Mouse (Mus musculus) effector memory CD4-positive, alpha-beta T cell, adult 5 months (primary cell): ENCODE data around the gene Defb47. TPM values are rescaled to one million over a fixed set of nuclear protein-coding genes. Genes with fewer than 3 reads are reported as not detected.

Experiments used
- polyA plus RNA-seq: library from polyadenylated mRNA; unstranded; fragments of 100-300 nt; shearing (Covaris generic); gene quantifications from one replicate; pipeline ENCODE4 v1.2.1, GENCODE M21; 2017

The Defb47 gene
- polyA plus RNA-seq, result not detected

GRCm38 (mm10) chr14:62997777-62998176, at the start of gene Defb47:
Gene Defb47 (plus strand): TSS chr14:62998077.

GRCm38 (mm10) chr14:62984410-62984809, 13.5 kb upstream of the Defb47 start, which contains the start of gene Defb48:
Gene Defb48 (minus strand): TSS chr14:62984510.

GRCm38 (mm10) chr14:63011471-63011870, 13.6 kb downstream of the Defb47 start, which contains the start of gene Defb43:
Gene Defb43 (plus strand): TSS chr14:63011771.

GRCm38 (mm10) chr14:63046691-63047090, 48.8 kb downstream of the Defb47 start, which contains the start of gene Defb42:
Gene Defb42 (plus strand): TSS chr14:63046991.

GRCm38 (mm10) chr14:63049910-63050370, 52.1 kb downstream of the Defb47 start, which contains the start of gene Defb30:
Gene Defb30 (minus strand): TSS chr14:63049960.

Other genes starting within 250 kb of the Defb47 start
- gene Ints6, start 236.9 kb upstream of the Defb47 start, polyA plus RNA-seq, result 85.0 TPM
- gene Wdfy2, start 160.4 kb upstream of the Defb47 start, polyA plus RNA-seq, result 21.5 TPM
- not detected for gene Defb48, start 13.6 kb upstream of the Defb47 start, polyA plus RNA-seq
- gene Defb43, start 13.7 kb downstream of the Defb47 start, polyA plus RNA-seq, result not detected
- gene Defb42, start 48.9 kb downstream of the Defb47 start, polyA plus RNA-seq, result not detected
- not detected for gene Defb30, start 51.9 kb downstream of the Defb47 start, polyA plus RNA-seq